Comparison of ENCODE assay signal across 12 mouse cellular contexts in the genomic region with DNA sequence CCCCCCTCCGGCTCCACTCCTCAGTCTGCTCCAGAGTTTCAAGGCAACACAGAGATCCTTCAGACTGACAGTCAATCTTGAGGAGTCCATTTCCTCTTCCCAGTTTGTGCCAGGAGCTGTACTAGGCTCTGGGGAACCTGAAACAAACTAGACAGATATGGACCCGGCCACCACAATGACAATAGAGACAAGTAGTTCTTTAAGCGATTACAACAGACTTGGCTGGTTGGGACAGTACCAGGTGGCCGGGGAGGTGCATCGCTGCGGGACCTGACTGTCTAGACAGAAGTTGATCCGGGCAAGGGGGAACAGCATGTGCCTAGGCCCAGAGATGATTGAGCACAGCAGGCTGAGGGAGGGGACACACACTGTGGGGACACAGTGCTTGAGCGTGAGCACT. TPM values are rescaled to one million over a fixed set of nuclear protein-coding genes. Genes with fewer than 3 reads are reported as not detected.
A peak's percentile ranks its signal among the peaks of the same experiment; 100 is the strongest.
DNase-seq lines count a peak whose midpoint lies in the region; ATAC-seq and TF ChIP-seq lines count a peak whose summit lies in the region.
"Had no signal": no experiment of that assay in that cellular context is flagged by ENCODE, and none has a peak within 500 bp of the region (broad histone marks: within the 10 kb centered on the region; RNA-seq: fewer than 3 reads in every experiment).

No protein-coding gene starts in this region.

- H3K9ac ChIP-seq in intestine, postnatal 0 days (ENCODE audit: low read depth, low read length): no peak overlapping the region
- H3K9ac ChIP-seq in intestine, embryonic 15.5 days: no peak overlapping the region
- no peak overlapping the region for H3K9ac ChIP-seq in neural tube, embryonic 12.5 days
- no peak overlapping the region for H3K9ac ChIP-seq in neural tube, embryonic 15.5 days (replicated peaks)
- H3K9ac ChIP-seq in stomach, postnatal 0 days (ENCODE audit: low read length): no peak overlapping the region
- H3K9ac ChIP-seq: liver, embryonic 15.5 days had no signal

- TF ChIP-seq CTCF in intestine, postnatal 0 days (IDR thresholded peaks at IDR 0.05; ENCODE audit: low read depth): no peak
- no peak for TF ChIP-seq CTCF in stomach, postnatal 0 days (IDR thresholded peaks at IDR 0.05; ENCODE audit: low read depth)

- WGBS in intestine, postnatal 0 days: 38% methylated on average over 8 of the region's 8 CpGs
- 46% methylated on average over 8 of the region's 8 CpGs for WGBS in intestine, embryonic 15.5 days
- WGBS in neural tube, embryonic 12.5 days: 31% methylated on average over 8 of the region's 8 CpGs
- WGBS in neural tube, embryonic 15.5 days: 23% methylated on average over 8 of the region's 8 CpGs
- 35% methylated on average over 7 of the region's 8 CpGs for WGBS in stomach, postnatal 0 days

- no peak overlapping the region for H3K4me3 ChIP-seq in intestine, postnatal 0 days (ENCODE audit: low read depth, low read length)
- no peak overlapping the region for H3K4me3 ChIP-seq in intestine, embryonic 15.5 days (replicated peaks)
- H3K4me3 ChIP-seq in neural tube, embryonic 12.5 days: no peak overlapping the region
- H3K4me3 ChIP-seq in neural tube, embryonic 15.5 days (replicated peaks): no peak overlapping the region
- no peak overlapping the region for H3K4me3 ChIP-seq in stomach, postnatal 0 days (ENCODE audit: low read depth, low read length)
- H3K4me3 ChIP-seq: left cerebral cortex, adult 2 months; liver, embryonic 15.5 days had no signal

- H3K9me3 ChIP-seq in intestine, postnatal 0 days (ENCODE audit: control insufficient read depth): no peaks in the 10 kb centered on the region
- no peaks in the 10 kb centered on the region for H3K9me3 ChIP-seq in intestine, embryonic 15.5 days
- 0 out of 2 replicates have a peak, but pooled peaks cover 4% of the 10 kb centered on the region for H3K9me3 ChIP-seq in neural tube, embryonic 12.5 days
- H3K9me3 ChIP-seq in neural tube, embryonic 15.5 days (replicated peaks): no peaks in the 10 kb centered on the region
- no peaks in the 10 kb centered on the region for H3K9me3 ChIP-seq in stomach, postnatal 0 days (ENCODE audit: control insufficient read depth, low read length)
- H3K9me3 ChIP-seq: liver, embryonic 15.5 days had no signal

- H3K4me2 ChIP-seq in intestine, postnatal 0 days (replicated peaks; ENCODE audit: low read depth): no peak overlapping the region
- H3K4me2 ChIP-seq in intestine, embryonic 15.5 days (replicated peaks): no peak overlapping the region
- 0 out of 2 replicates have a peak overlapping the region, but pooled peaks have one; percentile 14 for H3K4me2 ChIP-seq in neural tube, embryonic 12.5 days (replicated peaks)
- no peak overlapping the region for H3K4me2 ChIP-seq in neural tube, embryonic 15.5 days
- H3K4me2 ChIP-seq in stomach, postnatal 0 days (replicated peaks; ENCODE audit: low read depth): no peak overlapping the region
- H3K4me2 ChIP-seq: liver, embryonic 15.5 days had no signal

- no peak for TF ChIP-seq EP300 in stomach, postnatal 0 days (optimal IDR thresholded peaks at IDR 0.05)

- no peak for DNase-seq in stomach, postnatal 0 days (ENCODE audit: low spot score)
- no peak for DNase-seq in urinary bladder, adult 18-20 months (ENCODE audit: low spot score in 2 of 2)
- DNase-seq in ovary, postnatal 10 days (ENCODE audit: low spot score): no peak
- DNase-seq: kidney, adult 2 months had no signal

- ATAC-seq in intestine, postnatal 0 days: no peak
- no peak for ATAC-seq in intestine, embryonic 15.5 days
- ATAC-seq in neural tube, embryonic 12.5 days (ENCODE audit: low FRiP score, low read depth): no peak
- no peak for ATAC-seq in neural tube, embryonic 15.5 days (ENCODE audit: low FRiP score)
- ATAC-seq in granulocyte monocyte progenitor cell, adult 5-6 weeks (replicated peaks; ENCODE audit: poor library complexity, severe bottlenecking): peak; percentile 33
- 0 out of 2 replicates have a peak, but pooled peaks have one; percentile 9 for ATAC-seq in stomach, postnatal 0 days (ENCODE audit: low FRiP score, low TSS enrichment)
- ATAC-seq: midbrain, embryonic 16.5 days had no signal

- no peaks in the 10 kb centered on the region for H3K27me3 ChIP-seq in intestine, postnatal 0 days (replicated peaks; ENCODE audit: control insufficient read depth, insufficient read depth, low read length)
- H3K27me3 ChIP-seq in intestine, embryonic 15.5 days (replicated peaks): no peaks in the 10 kb centered on the region
- H3K27me3 ChIP-seq in neural tube, embryonic 12.5 days (replicated peaks): no peaks in the 10 kb centered on the region
- H3K27me3 ChIP-seq in neural tube, embryonic 15.5 days (replicated peaks): peaks cover 4% of the 10 kb centered on the region
- no peaks in the 10 kb centered on the region for H3K27me3 ChIP-seq in stomach, postnatal 0 days (ENCODE audit: control insufficient read depth, insufficient read depth, low read length)

- peak overlapping the region; percentile 35; the same call in 1 of the 2 replicates for H3K27ac ChIP-seq in intestine, postnatal 0 days (ENCODE audit: low read depth, low read length)
- H3K27ac ChIP-seq in intestine, embryonic 15.5 days: no peak overlapping the region
- H3K27ac ChIP-seq in neural tube, embryonic 12.5 days: no peak overlapping the region
- H3K27ac ChIP-seq in neural tube, embryonic 15.5 days (replicated peaks): no peak overlapping the region
- H3K27ac ChIP-seq in stomach, postnatal 0 days (replicated peaks): peak overlapping the region; percentile 40; the same call in 1 of the 2 replicates
- H3K27ac ChIP-seq: left cerebral cortex, adult 2 months; liver, embryonic 15.5 days had no signal

- no peaks in the 10 kb centered on the region; the same call in 1 of the 2 replicates for H3K36me3 ChIP-seq in intestine, postnatal 0 days (ENCODE audit: control insufficient read depth, insufficient read depth)
- no peaks in the 10 kb centered on the region for H3K36me3 ChIP-seq in intestine, embryonic 15.5 days
- no peaks in the 10 kb centered on the region for H3K36me3 ChIP-seq in neural tube, embryonic 12.5 days
- H3K36me3 ChIP-seq in neural tube, embryonic 15.5 days: no peaks in the 10 kb centered on the region
- no peaks in the 10 kb centered on the region for H3K36me3 ChIP-seq in stomach, postnatal 0 days (ENCODE audit: control insufficient read depth, insufficient read depth, low read length)
- H3K36me3 ChIP-seq: liver, embryonic 15.5 days had no signal

- H3K4me1 ChIP-seq in intestine, postnatal 0 days (replicated peaks; ENCODE audit: control insufficient read depth, insufficient read depth, low read length): peaks cover 9% of the 10 kb centered on the region
- peaks cover 18% of the 10 kb centered on the region for H3K4me1 ChIP-seq in intestine, embryonic 15.5 days (replicated peaks)
- H3K4me1 ChIP-seq in neural tube, embryonic 12.5 days: peaks cover 13% of the 10 kb centered on the region
- peaks cover 6% of the 10 kb centered on the region for H3K4me1 ChIP-seq in neural tube, embryonic 15.5 days
- H3K4me1 ChIP-seq in stomach, postnatal 0 days (replicated peaks; ENCODE audit: control insufficient read depth, insufficient read depth): peaks cover 6% of the 10 kb centered on the region

RNA-seq across cellular contexts. Expression of a gene that starts 1.2 kb away (rescaled TPM):
- 72.7 and 73.4 TPM in 2 replicates for polyA plus RNA-seq in intestine, postnatal 0 days (2015; fragmentation: Nextera tagmentation; extraction: Ambion mirVana)
- polyA plus RNA-seq in intestine, embryonic 15.5 days (2015; fragmentation: Nextera tagmentation; extraction: Ambion mirVana): 67.0 and 76.6 TPM in 2 replicates
- polyA plus RNA-seq in neural tube, embryonic 12.5 days (2016; fragmentation: Nextera tagmentation; extraction: Ambion mirVana): 64.8 and 66.7 TPM in 2 replicates
- 65.6 and 69.7 TPM in 2 replicates for polyA plus RNA-seq in neural tube, embryonic 15.5 days (2015; fragmentation: Nextera tagmentation; extraction: Ambion mirVana)
- 22.7 and 60.5 TPM in 2 replicates for total RNA-seq in granulocyte monocyte progenitor cell, adult 5-6 weeks (2014; fragmentation: Nextera tagmentation)
- total RNA-seq in granulocyte monocyte progenitor cell, adult 5-6 weeks (2017): 10.4 and 12.4 TPM in 2 replicates
- polyA plus RNA-seq in stomach, postnatal 0 days (2015; fragmentation: Nextera tagmentation; extraction: Ambion mirVana): 63.7 and 64.7 TPM in 2 replicates

RNA-seq across cellular contexts. Expression of a gene that starts 38.0 kb away (rescaled TPM):
- 0.81 and 0.91 TPM in 2 replicates for polyA plus RNA-seq in intestine, postnatal 0 days (2015; fragmentation: Nextera tagmentation; extraction: Ambion mirVana)
- 0.24 and 0.37 TPM in 2 replicates for polyA plus RNA-seq in intestine, embryonic 15.5 days (2015; fragmentation: Nextera tagmentation; extraction: Ambion mirVana)
- 0.52 and 0.62 TPM in 2 replicates for polyA plus RNA-seq in neural tube, embryonic 12.5 days (2016; fragmentation: Nextera tagmentation; extraction: Ambion mirVana)
- polyA plus RNA-seq in neural tube, embryonic 15.5 days (2015; fragmentation: Nextera tagmentation; extraction: Ambion mirVana): 3.7 and 3.9 TPM in 2 replicates
- total RNA-seq in granulocyte monocyte progenitor cell, adult 5-6 weeks (2014; fragmentation: Nextera tagmentation): not detected in 2 replicates
- not detected in 2 replicates for total RNA-seq in granulocyte monocyte progenitor cell, adult 5-6 weeks (2017)
- 0.39 and 0.73 TPM in 2 replicates for polyA plus RNA-seq in stomach, postnatal 0 days (2015; fragmentation: Nextera tagmentation; extraction: Ambion mirVana)
- polyA plus RNA-seq: liver, embryonic 15.5 days had no signal

RNA-seq across cellular contexts. Expression of a gene that starts 53.5 kb away (rescaled TPM):
- 23.1 and 25.6 TPM in 2 replicates for polyA plus RNA-seq in intestine, postnatal 0 days (2015; fragmentation: Nextera tagmentation; extraction: Ambion mirVana)
- polyA plus RNA-seq in intestine, embryonic 15.5 days (2015; fragmentation: Nextera tagmentation; extraction: Ambion mirVana): 60.0 and 63.0 TPM in 2 replicates
- polyA plus RNA-seq in neural tube, embryonic 12.5 days (2016; fragmentation: Nextera tagmentation; extraction: Ambion mirVana): 12.7 and 12.8 TPM in 2 replicates
- polyA plus RNA-seq in neural tube, embryonic 15.5 days (2015; fragmentation: Nextera tagmentation; extraction: Ambion mirVana): 24.5 and 25.8 TPM in 2 replicates
- 0.21 TPM in 1 of 2 replicates, not detected in the other for total RNA-seq in granulocyte monocyte progenitor cell, adult 5-6 weeks (2014; fragmentation: Nextera tagmentation)
- total RNA-seq in granulocyte monocyte progenitor cell, adult 5-6 weeks (2017): 0.52 and 1.9 TPM in 2 replicates
- polyA plus RNA-seq in stomach, postnatal 0 days (2015; fragmentation: Nextera tagmentation; extraction: Ambion mirVana): 47.7 and 51.6 TPM in 2 replicates

Comparison
In these comparisons a context has a peak if more than half of its experiments do, and no peak if none do; other contexts are left out.
1. H3K27ac ChIP-seq: peak in intestine, postnatal 0 days (single experiment) and stomach, postnatal 0 days (single experiment); none in intestine, embryonic 15.5 days (single experiment), neural tube, embryonic 12.5 days (single experiment) and neural tube, embryonic 15.5 days (single experiment).
2. ATAC-seq: peak in granulocyte monocyte progenitor cell, adult 5-6 weeks (single experiment) and stomach, postnatal 0 days (single experiment); none in intestine, postnatal 0 days (single experiment), intestine, embryonic 15.5 days (single experiment), neural tube, embryonic 12.5 days (single experiment) and neural tube, embryonic 15.5 days (single experiment).